In genomic region chr8:46419402-46419801, GRCm38 (mm10) we compare ENCODE assay signal across 24 mouse cellular contexts.
"Had no signal": no experiment of that assay in that cellular context is flagged by ENCODE, and none has a peak within 500 bp of the region (broad histone marks: within the 10 kb centered on the region; RNA-seq: fewer than 3 reads in every experiment).

No protein-coding gene starts in this region.

- H3K27ac ChIP-seq: limb, embryonic 10.5 days; limb, embryonic 13.5 days; liver, embryonic 12.5 days; liver, embryonic 15.5 days; lung, embryonic 15.5 days; midbrain, embryonic 10.5 days; midbrain, embryonic 13.5 days; neural tube, embryonic 12.5 days; neural tube, embryonic 15.5 days; stomach, postnatal 0 days had no signal

- H3K9ac ChIP-seq: limb, embryonic 13.5 days; liver, embryonic 12.5 days; liver, embryonic 15.5 days; lung, embryonic 15.5 days; midbrain, embryonic 13.5 days; neural tube, embryonic 12.5 days; neural tube, embryonic 15.5 days had no signal

- DNase-seq: kidney, adult 9 months; kidney, postnatal 14 days; kidney, postnatal 4 days; liver; lung, adult 18-20 months; lung, postnatal 14 days; lung, postnatal 4 days; right cerebral cortex, adult 18-20 months; right cerebral cortex, postnatal 14 days; right cerebral cortex, postnatal 4 days; thymus, adult 2 months; thymus, postnatal 14 days; thymus, postnatal 4 days had no signal

- H3K4me3 ChIP-seq: limb, embryonic 10.5 days; limb, embryonic 13.5 days; liver, embryonic 12.5 days; liver, embryonic 15.5 days; lung, embryonic 15.5 days; megakaryocyte, embryonic 14.5 days; midbrain, embryonic 10.5 days; midbrain, embryonic 13.5 days; neural tube, embryonic 12.5 days; neural tube, embryonic 15.5 days had no signal

- H3K9me3 ChIP-seq: limb, embryonic 10.5 days; limb, embryonic 13.5 days; liver, embryonic 12.5 days; liver, embryonic 15.5 days; lung, embryonic 15.5 days; midbrain, embryonic 10.5 days; midbrain, embryonic 13.5 days; neural tube, embryonic 15.5 days had no signal

- H3K4me2 ChIP-seq: limb, embryonic 13.5 days; liver, embryonic 12.5 days; liver, embryonic 15.5 days; lung, embryonic 15.5 days; midbrain, embryonic 13.5 days; neural tube, embryonic 12.5 days; neural tube, embryonic 15.5 days had no signal

- H3K4me1 ChIP-seq: limb, embryonic 10.5 days; limb, embryonic 13.5 days; liver, embryonic 12.5 days; liver, embryonic 15.5 days; lung, embryonic 15.5 days; megakaryocyte, embryonic 14.5 days; midbrain, embryonic 10.5 days; midbrain, embryonic 13.5 days; neural tube, embryonic 12.5 days; neural tube, embryonic 15.5 days had no signal

- H3K36me3 ChIP-seq: limb, embryonic 10.5 days; limb, embryonic 13.5 days; liver, embryonic 12.5 days; liver, embryonic 15.5 days; lung, embryonic 15.5 days; midbrain, embryonic 10.5 days; midbrain, embryonic 13.5 days; neural tube, embryonic 12.5 days; neural tube, embryonic 15.5 days had no signal

- H3K27me3 ChIP-seq: limb, embryonic 13.5 days; liver, embryonic 12.5 days; liver, embryonic 15.5 days; lung, embryonic 15.5 days; midbrain, embryonic 13.5 days; neural tube, embryonic 12.5 days; neural tube, embryonic 15.5 days had no signal

- ATAC-seq: liver, embryonic 12.5 days; midbrain, embryonic 13.5 days had no signal
